Mouse (Mus musculus) midbrain, postnatal 0 days (tissue): ENCODE data around the gene Mybl2. TPM values are rescaled to one million over a fixed set of nuclear protein-coding genes. Genes with fewer than 3 reads are reported as not detected.

ENCODE experiments used
- ATAC-seq: fragments of 200-750 bp; cut with Nextera tagmentation; 2 replicates; pipeline ENCODE4 v1.8.0; 2017; ENCODE audit warnings: moderate number of reproducible peaks, mild to moderate bottlenecking, moderate TSS enrichment, moderate library complexity; ENCODE audit not compliant: low FRiP score
- DNase-seq: peaks from one replicate; pipeline ENCODE4 v3.0.0-alpha.2; 2015; ENCODE audit warnings: low spot score
- H3K27ac ChIP-seq: fragments of 300-500 bp; sonication (generic); 2 replicates; pipeline ENCODE4 v1.5.1; 2014; ENCODE audit warnings: low read depth, mild to moderate bottlenecking, low read length, mixed read lengths
- H3K27me3 ChIP-seq: fragments of 300-500 bp; sonication (generic); 2 replicates; pipeline ENCODE4 v1.6.1; 2014; ENCODE audit warnings: low read length, control low read depth, mixed read lengths; ENCODE audit not compliant: insufficient read depth
- H3K36me3 ChIP-seq: fragments of 300-500 bp; sonication (generic); 2 replicates; pipeline ENCODE4 v1.6.1; 2014; ENCODE audit warnings: low read length, control low read depth, mixed read lengths; ENCODE audit not compliant: insufficient read depth
- H3K4me1 ChIP-seq: fragments of 300-500 bp; sonication (generic); 2 replicates; pipeline ENCODE4 v1.6.1; 2014; ENCODE audit warnings: mild to moderate bottlenecking, control low read depth, antibody characterized with exemption, low read length, mixed read lengths; ENCODE audit not compliant: insufficient read depth
- H3K4me2 ChIP-seq: fragments of 300-500 bp; sonication (generic); 2 replicates; pipeline ENCODE4 v1.6.1; 2014; ENCODE audit warnings: low read depth, mild to moderate bottlenecking, low read length, mixed read lengths; ENCODE audit not compliant: poor library complexity, severe bottlenecking
- H3K4me3 ChIP-seq: fragments of 300-500 bp; sonication (generic); 2 replicates; pipeline ENCODE4 v1.5.1; 2014; ENCODE audit warnings: low read depth, mild to moderate bottlenecking, low read length, moderate library complexity
- H3K9ac ChIP-seq: fragments of 300-500 bp; sonication (generic); replicated peaks from 2 replicates; pipeline ENCODE4 v1.6.1; 2014; ENCODE audit warnings: mild to moderate bottlenecking, low read length, moderate library complexity, mixed read lengths; ENCODE audit not compliant: poor library complexity, severe bottlenecking
- H3K9me3 ChIP-seq: fragments of 300-500 bp; sonication (generic); 2 replicates; pipeline ENCODE4 v1.6.1; 2016; ENCODE audit warnings: low read length, control low read depth
- CTCF ChIP-seq: IDR thresholded peaks from 2 replicates; pipeline ENCODE4 v1.5.1; 2016; ENCODE audit warnings: antibody characterized with exemption, mild to moderate bottlenecking
- WGBS: fragments of 180-500 bp; shearing (Covaris S2); extraction: QIAGEN DNeasy Blood & Tissue Kit; methylation state at CpG from one replicate; pipeline ENCODE4 v1.1.7; 2014; 5-methylcytosine and 5-hydroxymethylcytosine counted together
- polyA plus RNA-seq: library from polyadenylated mRNA; unstranded; fragments of >200 nt; fragmentation: Nextera tagmentation; extraction: Ambion mirVana; gene quantifications from 2 replicates; pipeline ENCODE4 v1.2.1, GENCODE M21; 2015
- total RNA-seq: library from RNA; depleted of rRNA; stranded (reverse); fragments of >200 nt; gene quantifications from 2 replicates; pipeline ENCODE4 v1.2.3, GENCODE M21; 2014

The Mybl2 gene
- total and polyA plus RNA-seq, 2 experiments from 2014 or later: 1.2 to 2.2 TPM

- H3K9me3 ChIP-seq: no peaks in the 10 kb centered on the region
- DNase-seq (no peak), ATAC-seq (no peak)
- no peaks in the 10 kb centered on the region for H3K36me3 ChIP-seq
- H3K4me2 ChIP-seq: no peak overlapping the region
- no peaks in the 10 kb centered on the region for H3K4me1 ChIP-seq
- no peak overlapping the region for H3K9ac ChIP-seq
- 71% methylated on average over 6 of the region's 6 CpGs for WGBS
- no peak for TF ChIP-seq CTCF
- no peaks in the 10 kb centered on the region for H3K27me3 ChIP-seq
- no peak overlapping the region for H3K27ac ChIP-seq
- no peak overlapping the region for H3K4me3 ChIP-seq
Observed at GRCm38 (mm10) chr2:163062119-163062508, 7.6 kb downstream of the Mybl2 start.

GRCm38 (mm10) chr2:163066326-163066725, 11.8 kb downstream of the Mybl2 start:
- no peak for TF ChIP-seq CTCF
- H3K4me1 ChIP-seq: no peaks in the 10 kb centered on the region
- H3K27me3 ChIP-seq: no peaks in the 10 kb centered on the region
- H3K9ac ChIP-seq: no peak overlapping the region
- no peak overlapping the region for H3K27ac ChIP-seq
- H3K4me2 ChIP-seq: no peak overlapping the region
- H3K36me3 ChIP-seq: no peaks in the 10 kb centered on the region
- no peak overlapping the region for H3K4me3 ChIP-seq
- ATAC-seq (no peak), DNase-seq (no peak)
- no peaks in the 10 kb centered on the region for H3K9me3 ChIP-seq
- 92% methylated on average over 6 of the region's 6 CpGs for WGBS

DNA sequence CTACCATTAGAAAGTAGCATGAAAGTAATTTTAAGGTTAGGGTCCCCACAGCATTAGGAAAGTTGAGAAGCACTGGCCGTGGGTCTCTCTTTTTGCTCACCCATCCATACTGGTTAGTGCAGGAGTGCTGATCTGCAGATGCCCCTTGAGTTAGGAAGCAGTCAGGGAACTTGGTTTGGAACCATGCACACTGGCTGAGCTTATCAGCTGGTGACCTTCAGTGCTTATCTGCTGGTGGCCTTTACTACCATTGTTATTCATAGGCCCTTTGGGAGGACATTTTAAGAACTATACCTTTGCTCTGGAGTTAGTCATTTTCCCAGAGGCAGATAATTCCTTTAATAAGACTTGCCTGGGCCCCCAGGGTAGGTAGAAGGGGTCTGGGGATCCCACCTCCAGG, 12.7 kb downstream of the Mybl2 start:
- 93% methylated on average over 1 of the region's 1 CpGs for WGBS
- H3K27me3 ChIP-seq: no peaks in the 10 kb centered on the region
- H3K4me1 ChIP-seq: no peaks in the 10 kb centered on the region
- H3K9ac ChIP-seq: no peak overlapping the region
- no peaks in the 10 kb centered on the region for H3K36me3 ChIP-seq
- no peak overlapping the region for H3K27ac ChIP-seq
- H3K4me2 ChIP-seq: no peak overlapping the region
- no peak for ATAC-seq
- no peak overlapping the region for H3K4me3 ChIP-seq
- no peak for DNase-seq
- TF ChIP-seq CTCF: no peak
- H3K9me3 ChIP-seq: no peaks in the 10 kb centered on the region

DNA sequence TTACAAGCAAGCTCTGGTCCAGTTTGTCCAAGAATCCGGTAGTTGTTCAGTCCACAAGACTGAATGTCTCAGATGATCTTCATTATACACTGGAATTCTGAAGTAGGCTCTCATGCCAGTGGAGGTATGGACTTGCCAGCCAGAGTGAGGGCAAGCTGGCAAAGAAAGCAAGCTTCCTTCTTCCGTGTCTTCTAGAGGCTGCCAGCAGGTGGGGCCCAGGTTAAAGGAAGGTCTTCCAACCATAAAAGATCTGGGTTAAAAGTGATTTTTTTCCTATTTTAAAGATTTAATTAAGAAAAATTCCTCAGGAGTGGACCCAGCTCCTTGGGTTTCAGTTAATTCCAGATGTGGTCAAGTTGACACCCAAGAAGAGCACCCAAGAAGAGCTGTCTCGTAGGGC, 15.7 kb downstream of the Mybl2 start:
- no peak overlapping the region for H3K9ac ChIP-seq
- TF ChIP-seq CTCF: peak; percentile 74
- H3K27me3 ChIP-seq: no peaks in the 10 kb centered on the region
- DNase-seq (no peak), ATAC-seq (no peak)
- WGBS: 86% methylated on average over 3 of the region's 3 CpGs
- no peak overlapping the region for H3K4me2 ChIP-seq
- no peak overlapping the region for H3K4me3 ChIP-seq
- H3K9me3 ChIP-seq: no peaks in the 10 kb centered on the region
- no peaks in the 10 kb centered on the region for H3K36me3 ChIP-seq
- H3K4me1 ChIP-seq: no peaks in the 10 kb centered on the region
- no peak overlapping the region for H3K27ac ChIP-seq

GRCm38 (mm10) chr2:163071590-163071989, 17.1 kb downstream of the Mybl2 start:
- no peak for TF ChIP-seq CTCF
- no peaks in the 10 kb centered on the region for H3K36me3 ChIP-seq
- H3K4me3 ChIP-seq: no peak overlapping the region
- H3K27me3 ChIP-seq: no peaks in the 10 kb centered on the region
- no peak overlapping the region for H3K27ac ChIP-seq
- no peak overlapping the region for H3K4me2 ChIP-seq
- H3K9ac ChIP-seq: no peak overlapping the region
- no peaks in the 10 kb centered on the region for H3K9me3 ChIP-seq
- DNase-seq (no peak), ATAC-seq (no peak)
- H3K4me1 ChIP-seq: no peaks in the 10 kb centered on the region
- WGBS: 90% methylated on average over 3 of the region's 3 CpGs

DNA sequence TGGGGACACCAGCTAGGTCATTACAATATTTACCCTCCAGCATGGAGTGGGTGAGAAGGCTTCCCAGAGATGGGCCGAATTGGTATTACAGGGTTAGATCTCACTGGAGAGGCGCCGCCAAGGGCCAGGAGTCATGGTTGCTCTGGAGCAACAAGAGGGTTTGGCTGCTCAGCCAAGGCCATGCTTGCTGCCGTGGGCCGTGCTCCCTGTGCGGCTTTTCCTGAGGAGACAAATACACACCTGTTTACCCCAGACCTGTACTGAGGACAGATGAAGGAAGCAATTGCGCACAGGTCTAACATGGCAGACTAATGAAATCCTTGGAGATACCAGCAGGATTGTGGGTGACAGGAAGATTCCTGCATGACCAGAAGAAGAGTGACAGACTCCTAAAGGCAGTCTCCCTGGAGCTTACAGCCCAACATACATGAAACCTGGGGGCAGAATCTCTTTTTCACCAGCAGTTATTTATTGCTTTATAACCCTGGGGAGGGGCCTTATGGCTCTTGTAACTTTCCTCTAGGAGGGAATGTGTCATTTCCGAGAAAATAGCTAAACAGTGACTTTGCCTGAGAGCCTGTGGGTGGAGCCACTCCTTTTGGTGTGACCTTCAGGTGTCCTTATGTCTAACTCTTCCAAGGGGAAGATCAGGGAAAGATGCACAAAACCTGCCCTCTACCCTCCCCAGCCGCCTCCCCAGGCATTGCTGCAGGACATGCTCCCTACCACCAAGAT, 18.7 kb downstream of the Mybl2 start:
- H3K27me3 ChIP-seq: no peaks in the 10 kb centered on the region
- H3K36me3 ChIP-seq: no peaks in the 10 kb centered on the region
- no peak overlapping the region for H3K4me3 ChIP-seq
- no peak overlapping the region for H3K4me2 ChIP-seq
- no peak overlapping the region for H3K9ac ChIP-seq
- no peaks in the 10 kb centered on the region for H3K9me3 ChIP-seq
- no peak for TF ChIP-seq CTCF
- H3K27ac ChIP-seq: no peak overlapping the region
- DNase-seq (no peak), ATAC-seq (no peak)
- WGBS: 96% methylated on average over 9 of the region's 9 CpGs
- H3K4me1 ChIP-seq: no peaks in the 10 kb centered on the region
